Mouse (Mus musculus) limb, embryonic 12.5 days (tissue): ENCODE results near the gene Ip6k2. TPM values are rescaled to one million over a fixed set of nuclear protein-coding genes. Genes with fewer than 3 reads are reported as not detected.

ENCODE experiments used
- ATAC-seq: fragments of 200-750 bp; cut with Nextera tagmentation; 2 replicates; pipeline ENCODE4 v1.8.0; 2017; ENCODE audit warnings: low read depth, moderate TSS enrichment; ENCODE audit not compliant: insufficient number of reproducible peaks, insufficient read depth, low FRiP score, low TSS enrichment
- H3K27ac ChIP-seq: fragments of 300-500 bp; sonication (generic); 2 replicates; pipeline ENCODE4 v1.5.1; 2016; ENCODE audit warnings: mild to moderate bottlenecking, moderate library complexity
- H3K27me3 ChIP-seq: fragments of 300-500 bp; sonication (generic); 2 replicates; pipeline ENCODE4 v1.6.1; 2016; ENCODE audit warnings: mild to moderate bottlenecking, moderate library complexity
- H3K36me3 ChIP-seq: fragments of 300-500 bp; sonication (generic); 2 replicates; pipeline ENCODE4 v1.6.1; 2016; ENCODE audit warnings: mild to moderate bottlenecking, moderate library complexity
- H3K4me1 ChIP-seq: fragments of 300-500 bp; sonication (generic); replicated peaks from 2 replicates; pipeline ENCODE4 v1.6.1; 2016
- H3K4me2 ChIP-seq: fragments of 300-500 bp; sonication (generic); 2 replicates; pipeline ENCODE4 v1.6.1; 2016; ENCODE audit warnings: mild to moderate bottlenecking, moderate library complexity
- H3K4me3 ChIP-seq: fragments of 300-500 bp; sonication (generic); replicated peaks from 2 replicates; pipeline ENCODE4 v1.5.1; 2016; ENCODE audit warnings: mild to moderate bottlenecking
- H3K9ac ChIP-seq: fragments of 300-500 bp; sonication (generic); replicated peaks from 2 replicates; pipeline ENCODE4 v1.6.1; 2016; ENCODE audit warnings: mild to moderate bottlenecking, moderate library complexity
- H3K9me3 ChIP-seq: fragments of 300-500 bp; sonication (generic); 2 replicates; pipeline ENCODE4 v1.6.1; 2016; ENCODE audit warnings: mild to moderate bottlenecking, moderate library complexity
- WGBS: fragments of 180-500 bp; shearing (Covaris S2); methylation state at CpG from one replicate; pipeline ENCODE4 v1.1.7; 2016; 5-methylcytosine and 5-hydroxymethylcytosine counted together
- polyA plus RNA-seq: library from polyadenylated mRNA; unstranded; fragments of >200 nt; fragmentation: Nextera tagmentation; extraction: Ambion mirVana; gene quantifications from 2 replicates; pipeline ENCODE4 v1.2.1, GENCODE M21; 2016

The Ip6k2 gene
- 144 and 146 TPM in 2 replicates for polyA plus RNA-seq

DNA sequence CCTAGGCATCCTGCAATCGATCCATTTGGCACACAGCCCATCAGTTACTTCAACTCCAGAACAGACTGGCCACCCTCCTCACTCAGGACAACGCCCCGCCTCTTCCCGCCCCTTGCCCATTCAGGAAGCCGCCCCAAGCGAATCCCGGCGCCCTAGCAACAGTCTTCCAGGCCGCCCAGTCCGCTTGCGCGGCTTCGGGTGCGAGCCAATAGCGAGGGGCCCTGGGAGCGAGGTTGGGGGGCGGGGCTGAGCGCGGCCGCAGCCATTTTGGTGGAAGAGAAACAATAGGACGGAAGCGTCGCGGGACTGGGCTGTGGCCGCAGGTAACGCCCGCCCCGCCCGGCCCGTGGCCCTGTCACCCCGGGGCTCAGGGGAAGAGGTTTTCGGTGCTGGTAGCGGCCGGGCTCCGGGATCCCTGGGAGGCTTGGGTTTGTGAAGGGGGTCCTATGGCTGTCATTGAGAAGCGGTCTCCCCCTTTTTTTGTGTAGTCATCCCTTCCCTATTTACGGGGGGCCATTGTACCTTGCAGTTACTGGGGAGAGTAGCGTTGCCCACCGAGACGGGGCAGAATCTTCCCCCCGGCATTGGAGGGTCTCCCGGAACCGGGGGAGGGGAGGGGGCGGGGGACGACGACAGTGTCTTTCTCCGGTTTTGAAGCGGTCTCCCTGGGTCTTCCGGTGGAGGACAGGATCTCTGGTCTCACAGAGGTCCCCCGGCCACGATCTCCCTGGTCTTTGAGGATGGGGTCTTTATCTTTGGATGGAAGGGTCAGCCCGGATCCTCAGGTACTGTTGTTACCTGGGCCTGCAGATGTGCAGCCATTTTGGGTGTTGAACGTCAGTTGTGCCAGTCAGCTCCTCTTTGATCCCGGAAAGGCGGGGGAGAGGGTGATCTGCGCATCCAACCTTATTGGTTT is at the start of gene Ip6k2:
Gene Ip6k2 (plus strand): TSS at position 249 of the 916 bp plus-strand sequence.
- Histone ChIP-seq H3K4me3 (peak within 1 kb of the TSS; percentile 78), H3K4me2 (peak within 1 kb of the TSS; percentile 63), H3K9ac (peak within 1 kb of the TSS; percentile 97), H3K9me3 (no peaks in the 10 kb centered on the region), H3K27me3 (no peaks in the 10 kb centered on the region), H3K4me1 (peaks cover 46% of the 10 kb centered on the region), H3K27ac (peak within 1 kb of the TSS; percentile 89), H3K36me3 (peaks cover 18% of the 10 kb centered on the region)
- WGBS, result under 1% methylated on average over 56 of the region's 56 CpGs
- peak; percentile 98 for ATAC-seq

DNA sequence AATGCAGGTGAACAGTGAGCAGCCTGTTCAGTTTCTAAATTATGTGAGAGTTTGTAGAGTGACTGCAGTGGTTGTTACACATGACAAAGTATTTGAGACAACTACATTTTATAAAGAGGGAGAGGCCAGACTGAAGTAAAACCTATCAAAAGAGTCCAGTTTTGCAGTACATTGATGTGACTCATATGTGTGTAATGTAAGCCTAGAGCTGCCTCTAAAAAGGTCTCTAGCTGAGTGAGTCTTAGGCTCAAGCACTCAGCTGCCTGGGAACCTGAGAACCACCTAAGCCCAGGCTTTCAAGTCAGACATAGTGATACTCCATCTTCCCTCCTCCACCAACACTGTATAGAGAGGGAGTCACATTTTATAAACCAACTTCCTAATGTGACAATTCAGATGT is 49.0 kb upstream of the Ip6k2 start:
- no peaks in the 10 kb centered on the region for H3K27me3 ChIP-seq
- no peaks in the 10 kb centered on the region for H3K9me3 ChIP-seq
- H3K9ac ChIP-seq, result no peak overlapping the region
- H3K27ac ChIP-seq, result no peak overlapping the region
- no peak overlapping the region for H3K4me3 ChIP-seq
- no peaks in the 10 kb centered on the region for H3K4me1 ChIP-seq
- ATAC-seq, result no peak
- H3K4me2 ChIP-seq, result no peak overlapping the region
- peaks cover 39% of the 10 kb centered on the region for H3K36me3 ChIP-seq

DNA sequence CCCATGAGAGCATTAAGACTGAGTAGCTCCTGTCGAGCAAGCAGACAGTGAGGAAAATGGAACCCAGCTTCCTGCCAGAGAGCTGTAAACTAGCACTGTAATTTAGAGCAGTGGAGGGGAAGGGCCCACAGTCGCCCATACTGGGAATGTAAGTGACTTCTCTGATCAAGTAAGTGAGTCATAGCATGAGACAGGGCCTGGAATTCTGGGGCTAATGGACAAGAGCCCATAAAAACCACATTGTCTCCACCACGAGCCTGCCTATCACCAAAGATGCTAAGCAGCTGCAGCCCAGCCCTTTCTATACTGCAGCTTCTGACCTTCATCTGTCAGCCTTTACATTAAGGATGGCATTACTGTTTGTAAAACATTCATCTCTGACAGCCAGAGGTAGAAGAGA is 44.4 kb upstream of the Ip6k2 start:
- H3K27me3 ChIP-seq, result no peaks in the 10 kb centered on the region
- no peaks in the 10 kb centered on the region for H3K4me1 ChIP-seq
- 32% methylated on average over 3 of the region's 3 CpGs for WGBS
- H3K4me2 ChIP-seq, result no peak overlapping the region
- H3K36me3 ChIP-seq, result peaks cover 53% of the 10 kb centered on the region
- H3K9ac ChIP-seq, result no peak overlapping the region
- no peak overlapping the region for H3K4me3 ChIP-seq
- no peaks in the 10 kb centered on the region for H3K9me3 ChIP-seq
- no peak for ATAC-seq
- H3K27ac ChIP-seq, result no peak overlapping the region

- Histone ChIP-seq H3K9ac (no peak overlapping the region), H3K9me3 (no peaks in the 10 kb centered on the region), H3K27ac (no peak overlapping the region), H3K4me3 (no peak overlapping the region), H3K4me2 (no peak overlapping the region), H3K4me1 (no peaks in the 10 kb centered on the region), H3K36me3 (peaks cover 51% of the 10 kb centered on the region), H3K27me3 (no peaks in the 10 kb centered on the region)
- ATAC-seq, result no peak
- WGBS, result 78% methylated on average over 1 of the region's 1 CpGs
These were observed 43.5 kb upstream of the Ip6k2 start for GRCm38 (mm10) chr9:108740062-108740461.

- no peak overlapping the region for H3K4me2 ChIP-seq
- no peaks in the 10 kb centered on the region for H3K4me1 ChIP-seq
- H3K9me3 ChIP-seq, result no peaks in the 10 kb centered on the region
- no peak overlapping the region for H3K4me3 ChIP-seq
- no peak overlapping the region for H3K27ac ChIP-seq
- ATAC-seq, result no peak
- H3K36me3 ChIP-seq, result peaks cover 54% of the 10 kb centered on the region
- H3K27me3 ChIP-seq, result no peaks in the 10 kb centered on the region
- WGBS, result 96% methylated on average over 9 of the region's 9 CpGs
- no peak overlapping the region for H3K9ac ChIP-seq
These were observed 41.5 kb upstream of the Ip6k2 start for GRCm38 (mm10) chr9:108742048-108742447.

- Histone ChIP-seq H3K4me3 (no peak overlapping the region), H3K27me3 (no peaks in the 10 kb centered on the region), H3K4me1 (no peaks in the 10 kb centered on the region), H3K36me3 (peaks cover 64% of the 10 kb centered on the region), H3K27ac (no peak overlapping the region), H3K9me3 (no peaks in the 10 kb centered on the region), H3K9ac (no peak overlapping the region), H3K4me2 (no peak overlapping the region)
- ATAC-seq, result no peak
- 86% methylated on average over 14 of the region's 14 CpGs for WGBS
These were observed 36.6 kb upstream of the Ip6k2 start for GRCm38 (mm10) chr9:108746876-108747499.

- Histone ChIP-seq H3K4me1 (no peaks in the 10 kb centered on the region), H3K27me3 (no peaks in the 10 kb centered on the region), H3K4me3 (no peak overlapping the region), H3K27ac (no peak overlapping the region), H3K4me2 (no peak overlapping the region), H3K36me3 (peaks cover 56% of the 10 kb centered on the region), H3K9me3 (no peaks in the 10 kb centered on the region), H3K9ac (no peak overlapping the region)
- no peak for ATAC-seq
- WGBS, result 80% methylated on average over 3 of the region's 3 CpGs
These were observed 35.9 kb upstream of the Ip6k2 start for GRCm38 (mm10) chr9:108747694-108748093.

GRCm38 (mm10) chr9:108748600-108749183 is 34.9 kb upstream of the Ip6k2 start:
- 87% methylated on average over 11 of the region's 11 CpGs for WGBS
- no peak overlapping the region for H3K9ac ChIP-seq
- H3K9me3 ChIP-seq, result no peaks in the 10 kb centered on the region
- H3K4me3 ChIP-seq, result no peak overlapping the region
- no peak overlapping the region for H3K27ac ChIP-seq
- H3K4me1 ChIP-seq, result no peaks in the 10 kb centered on the region
- peaks cover 48% of the 10 kb centered on the region for H3K36me3 ChIP-seq
- H3K4me2 ChIP-seq, result no peak overlapping the region
- H3K27me3 ChIP-seq, result no peaks in the 10 kb centered on the region
- no peak for ATAC-seq

- WGBS, result 89% methylated on average over 11 of the region's 11 CpGs
- no peak overlapping the region for H3K4me2 ChIP-seq
- H3K27me3 ChIP-seq, result no peaks in the 10 kb centered on the region
- no peaks in the 10 kb centered on the region for H3K4me1 ChIP-seq
- H3K4me3 ChIP-seq, result no peak overlapping the region
- no peak for ATAC-seq
- H3K36me3 ChIP-seq, result peaks cover 36% of the 10 kb centered on the region
- H3K27ac ChIP-seq, result no peak overlapping the region
- no peaks in the 10 kb centered on the region for H3K9me3 ChIP-seq
- no peak overlapping the region for H3K9ac ChIP-seq
These were observed 33.0 kb upstream of the Ip6k2 start for GRCm38 (mm10) chr9:108750616-108751015.

DNA sequence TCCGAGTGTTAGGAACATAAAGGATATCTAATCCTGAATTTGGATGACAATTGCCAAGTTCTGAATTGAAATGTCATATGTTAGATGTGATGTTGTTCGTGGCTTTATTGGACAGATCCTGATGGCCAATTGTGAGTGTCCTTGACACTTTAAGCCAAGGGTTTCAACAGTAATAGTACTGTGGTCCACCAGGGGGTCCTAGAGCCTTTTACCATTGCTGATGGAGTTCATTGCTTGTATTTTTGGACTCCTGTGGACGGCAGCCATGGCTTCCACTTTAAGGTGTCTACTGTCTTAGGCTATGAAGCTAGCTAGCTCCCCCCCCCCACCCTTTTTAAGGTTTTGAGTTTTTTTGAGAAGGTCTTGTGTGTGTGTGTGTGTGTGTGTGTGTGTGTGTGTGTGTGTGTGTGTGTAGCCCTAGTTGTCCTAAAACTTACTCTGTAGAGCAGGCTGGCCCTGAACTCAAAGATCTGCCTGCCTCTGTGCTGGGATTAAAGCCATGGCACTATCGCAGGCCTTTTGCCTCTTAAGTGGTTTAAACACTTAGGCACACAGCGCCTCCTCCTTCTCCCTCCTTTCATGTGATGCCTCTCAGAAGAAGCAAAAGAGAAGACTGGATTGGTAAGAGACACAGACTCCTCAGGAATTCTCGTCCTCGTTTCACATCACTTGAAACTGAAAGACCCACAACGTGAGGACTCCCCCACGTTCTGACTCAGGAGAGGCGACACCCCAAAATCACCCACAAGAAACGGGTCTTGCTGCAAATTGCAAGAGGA is 31.3 kb upstream of the Ip6k2 start:
- Histone ChIP-seq H3K4me1 (no peaks in the 10 kb centered on the region), H3K9ac (no peak overlapping the region), H3K27ac (no peak overlapping the region), H3K27me3 (no peaks in the 10 kb centered on the region), H3K9me3 (no peaks in the 10 kb centered on the region), H3K4me3 (no peak overlapping the region), H3K36me3 (peaks cover 18% of the 10 kb centered on the region), H3K4me2 (no peak overlapping the region)
- no peak for ATAC-seq
- WGBS, result 89% methylated on average over 11 of the region's 11 CpGs

- Histone ChIP-seq H3K9ac (no peak overlapping the region), H3K4me1 (no peaks in the 10 kb centered on the region), H3K4me2 (no peak overlapping the region), H3K27me3 (no peaks in the 10 kb centered on the region), H3K27ac (no peak overlapping the region), H3K9me3 (no peaks in the 10 kb centered on the region), H3K36me3 (peaks cover 9% of the 10 kb centered on the region; the same call in 1 of the 2 replicates), H3K4me3 (no peak overlapping the region)
- ATAC-seq, result no peak
- 75% methylated on average over 9 of the region's 9 CpGs for WGBS
These were observed 30.3 kb upstream of the Ip6k2 start for GRCm38 (mm10) chr9:108753326-108753725.
